Mouse (Mus musculus) granulocyte monocyte progenitor cell, adult 5-6 weeks (primary cell): Measurements from ENCODE around the gene Pea15a. TPM values are rescaled to one million over a fixed set of nuclear protein-coding genes. Genes with fewer than 3 reads are reported as not detected.

Source experiments
- ATAC-seq: replicated peaks from 2 replicates; pipeline ENCODE4 v1.8.0; 2016; ENCODE audit warnings: mild to moderate bottlenecking, moderate TSS enrichment, inconsistent platforms; ENCODE audit not compliant: poor library complexity, severe bottlenecking
- total RNA-seq, 2 experiments: library from RNA; stranded (forward) in 1 of 2; stranded (reverse) in 1 of 2; fragments of 200-712, 200-1000 nt in 1 of 2; fragments of >200 nt in 1 of 2; fragmentation: Nextera tagmentation in 1 of 2; gene quantifications; 2 replicates each; pipeline ENCODE4 v1.2.3; 2014 to 2017

Gene Pea15a
- total RNA-seq, 2 experiments from 2014 or later = 1.2 to 3.5 TPM

DNA sequence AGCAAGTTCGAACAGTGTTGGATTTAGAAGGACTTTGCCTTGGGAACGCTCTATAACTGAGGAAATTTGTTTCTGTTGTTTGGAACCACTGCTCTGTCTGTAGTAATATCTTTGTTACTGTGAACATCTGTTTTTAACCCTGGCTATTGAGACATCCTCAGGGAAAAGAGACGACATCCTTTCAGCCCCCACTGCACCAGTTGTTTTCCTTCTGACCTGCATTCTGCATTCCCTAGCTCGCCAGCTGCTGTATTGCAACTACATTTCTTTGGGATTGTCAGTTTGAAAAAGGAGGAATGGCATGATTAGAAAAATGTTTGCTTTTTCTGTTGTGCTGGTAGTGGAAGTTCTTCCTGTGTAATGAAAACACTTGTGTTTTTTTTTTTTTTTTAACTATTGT, 25.7 kb downstream of the Pea15a start:
- no peak for ATAC-seq

- ATAC-seq = no peak
These were observed 27.5 kb downstream of the Pea15a start for GRCm38 (mm10) chr1:172179102-172179501.

GRCm38 (mm10) chr1:172177791-172178190, 28.8 kb downstream of the Pea15a start:
- ATAC-seq = no peak

DNA sequence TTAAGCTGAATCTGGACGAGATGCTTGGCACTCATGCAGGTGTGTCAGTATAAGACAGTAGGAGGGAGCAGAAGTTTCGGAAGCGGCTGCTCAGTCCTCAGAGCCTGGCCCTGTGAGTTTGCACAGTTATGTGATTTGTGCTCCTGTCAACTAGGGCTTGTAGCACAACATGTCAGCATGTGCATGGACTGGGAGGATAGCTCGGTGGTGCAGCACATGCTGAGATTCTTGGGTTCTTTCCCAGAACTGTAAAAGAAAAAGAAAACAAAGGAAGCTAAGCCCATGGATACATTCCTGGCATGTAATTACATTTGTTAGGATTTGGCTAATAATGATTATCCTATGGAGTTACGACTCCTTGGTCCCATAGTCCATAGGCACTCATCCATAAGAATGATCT, 33.4 kb downstream of the Pea15a start:
- no peak for ATAC-seq

- ATAC-seq = no peak
These were observed 34.2 kb downstream of the Pea15a start for GRCm38 (mm10) chr1:172172381-172172780.

DNA sequence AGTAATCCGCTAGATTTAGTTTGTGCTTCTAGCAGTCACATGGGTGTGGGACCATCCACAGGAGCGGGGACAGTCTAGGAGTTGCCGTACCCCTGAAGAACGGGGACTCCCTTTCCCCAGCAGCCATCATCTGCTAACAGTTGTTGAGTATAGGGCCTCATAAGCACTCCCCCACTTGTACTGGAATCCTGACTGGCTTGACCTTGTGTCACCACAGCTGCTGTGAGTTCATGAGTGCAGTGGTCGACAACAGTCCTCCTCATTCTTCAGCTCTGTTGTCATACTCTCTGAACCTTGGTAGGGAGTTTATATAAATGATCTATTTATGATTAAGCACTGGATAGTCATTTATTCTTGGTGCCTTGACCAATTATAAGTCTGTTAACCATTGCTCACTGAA, 36.8 kb downstream of the Pea15a start:
- no peak for ATAC-seq

- no peak for ATAC-seq
These were observed 38.7 kb downstream of the Pea15a start for GRCm38 (mm10) chr1:172167911-172168310.

GRCm38 (mm10) chr1:172162959-172163358, 43.6 kb downstream of the Pea15a start:
- ATAC-seq = no peak

- peak; percentile 73 for ATAC-seq
These were observed 44.6 kb downstream of the Pea15a start for GRCm38 (mm10) chr1:172162009-172162408.

DNA sequence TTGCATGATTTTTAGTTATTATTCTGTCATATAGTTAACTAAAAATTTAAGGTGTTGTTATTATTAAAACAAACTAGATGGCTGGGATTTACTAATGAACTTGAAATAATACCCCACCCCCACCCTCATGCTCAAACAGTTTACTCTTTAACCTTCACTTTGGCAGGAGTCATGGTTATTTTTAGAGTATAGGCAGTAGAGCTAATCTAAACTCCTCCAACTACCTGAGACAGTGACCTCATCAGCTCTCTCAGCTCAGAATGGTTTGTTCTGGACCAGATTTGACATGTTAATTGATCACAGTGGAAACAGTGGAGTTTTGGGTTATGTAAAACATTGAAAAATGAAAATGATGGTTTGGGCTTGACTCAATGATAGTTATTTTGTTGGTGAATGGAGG, 46.1 kb downstream of the Pea15a start:
- no peak for ATAC-seq

DNA sequence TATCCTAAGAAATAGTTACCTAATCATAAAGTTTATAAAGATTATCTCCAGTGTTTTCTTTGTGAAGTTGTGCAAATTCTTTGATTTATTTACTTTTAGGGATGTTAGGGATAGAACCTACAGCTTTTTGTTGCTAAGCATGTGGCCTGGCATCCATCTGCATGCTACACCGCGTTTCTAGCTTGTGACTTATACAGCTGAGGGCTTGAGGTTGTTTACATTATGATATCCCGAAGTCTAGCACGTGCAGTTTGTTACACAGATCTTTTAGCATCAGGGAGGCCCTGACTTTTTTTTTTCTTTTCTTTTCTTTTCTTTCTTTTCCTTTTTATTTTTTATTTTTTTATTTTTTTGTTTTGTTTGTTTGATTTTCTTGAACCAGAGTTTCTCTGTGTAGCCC, 46.6 kb downstream of the Pea15a start:
- no peak for ATAC-seq

- ATAC-seq = no peak
These were observed 51.1 kb downstream of the Pea15a start for GRCm38 (mm10) chr1:172155518-172155917.

- ATAC-seq = peak; percentile 25; the same call in 1 of the 2 replicates
These were observed 52.1 kb downstream of the Pea15a start for GRCm38 (mm10) chr1:172154536-172154935.

DNA sequence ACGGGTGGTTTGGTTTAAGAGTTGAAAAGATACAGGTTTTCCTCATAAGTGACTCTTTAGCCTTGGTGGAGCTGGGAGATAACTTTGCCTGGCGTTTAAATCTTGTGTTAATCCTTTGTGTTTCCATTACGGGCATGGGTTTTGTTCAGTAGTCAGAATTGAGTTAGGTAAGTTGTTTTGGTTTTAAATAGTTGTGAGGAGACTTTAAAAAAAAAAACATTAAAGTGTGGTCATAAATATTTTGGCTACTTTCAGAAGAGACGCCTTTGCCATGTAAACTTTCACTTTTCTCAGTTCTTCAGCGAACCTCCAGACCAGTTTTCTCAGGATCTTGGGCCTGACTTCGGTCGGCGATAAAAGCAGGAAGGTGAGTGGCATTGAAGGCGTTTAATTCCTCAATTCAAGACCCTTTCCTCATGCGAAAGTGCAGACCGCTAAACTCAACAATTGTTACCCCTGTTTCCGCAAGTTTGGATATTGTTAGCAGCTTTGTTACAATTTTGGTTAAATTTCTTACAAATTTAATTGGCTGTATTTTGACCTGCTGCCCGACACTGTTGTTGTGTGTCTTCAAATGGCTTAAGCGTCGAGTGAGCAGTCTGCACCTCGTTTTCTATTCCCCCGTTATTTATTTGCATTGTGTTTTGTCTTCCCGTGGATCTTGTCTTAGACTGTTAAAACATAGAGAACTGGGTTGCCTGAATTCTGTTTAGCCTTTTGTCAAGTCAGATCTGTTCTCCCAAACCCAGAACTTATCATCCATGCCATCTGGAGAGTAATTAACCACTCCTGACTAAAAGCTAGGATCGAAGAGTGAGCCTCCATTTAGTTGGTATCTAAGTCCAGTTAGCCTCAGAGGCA, 57.4 kb downstream of the Pea15a start:
- ATAC-seq = no peak

- ATAC-seq = peak; percentile 21
These were observed 58.2 kb downstream of the Pea15a start for GRCm38 (mm10) chr1:172148279-172148954.

DNA sequence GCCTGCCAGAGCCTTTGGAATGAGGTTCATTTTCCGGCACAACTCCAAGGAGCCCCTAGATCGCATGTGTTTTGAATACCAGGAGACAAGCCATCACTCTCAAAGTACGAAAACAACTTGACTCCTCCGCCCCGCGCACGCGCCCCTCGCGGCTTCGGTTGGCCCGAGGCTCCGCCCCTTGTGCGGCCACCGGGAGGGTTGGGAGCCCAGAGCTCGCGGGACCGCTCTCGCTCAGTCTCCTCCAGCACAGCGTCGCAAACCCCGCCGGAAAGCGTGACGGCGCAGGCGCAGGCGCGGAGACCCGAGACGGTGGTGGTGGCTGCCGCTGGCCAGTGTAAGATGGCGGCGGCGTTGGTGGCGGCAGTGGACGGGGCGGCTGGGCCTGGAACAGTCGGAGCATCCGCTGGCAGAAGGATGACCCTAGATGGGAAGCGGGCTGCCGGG, 58.7 kb downstream of the Pea15a start, which contains the start of gene Dcaf8:
Gene Dcaf8, plus strand, starts transcription at position 250 of the 444 bp plus-strand sequence.
- ATAC-seq = peak; percentile 96

Other genes with a start within 250 kb of the Pea15a start
- gene Vangl2, start 178.4 kb downstream of the Pea15a start, total RNA-seq (2014; fragmentation: Nextera tagmentation) = 3.0 and 6.3 TPM in 2 replicates
- gene Vangl2, start 178.4 kb downstream of the Pea15a start, total RNA-seq (2017) = 1.5 and 2.5 TPM in 2 replicates
- gene Nhlh1, start 149.2 kb downstream of the Pea15a start, total RNA-seq (2014; fragmentation: Nextera tagmentation) = not detected in 2 replicates
- gene Nhlh1, start 149.2 kb downstream of the Pea15a start, total RNA-seq (2017) = not detected in 2 replicates
- 183 and 188 TPM in 2 replicates for gene Copa, start 124.3 kb downstream of the Pea15a start, total RNA-seq (2014; fragmentation: Nextera tagmentation)
- 175 and 184 TPM in 2 replicates for gene Copa, start 124.3 kb downstream of the Pea15a start, total RNA-seq (2017)
- gene Ncstn, start 124.0 kb downstream of the Pea15a start, total RNA-seq (2014; fragmentation: Nextera tagmentation) = 63.1 and 77.4 TPM in 2 replicates
- gene Ncstn, start 124.0 kb downstream of the Pea15a start, total RNA-seq (2017) = 29.3 and 38.9 TPM in 2 replicates
- 28.3 and 40.3 TPM in 2 replicates for gene Pex19, start 80.0 kb downstream of the Pea15a start, total RNA-seq (2014; fragmentation: Nextera tagmentation)
- 35.8 and 47.3 TPM in 2 replicates for gene Pex19, start 80.0 kb downstream of the Pea15a start, total RNA-seq (2017)
- 68.0 and 76.2 TPM in 2 replicates for gene Dcaf8, start 58.7 kb downstream of the Pea15a start, total RNA-seq (2014; fragmentation: Nextera tagmentation)
- gene Dcaf8, start 58.7 kb downstream of the Pea15a start, total RNA-seq (2017) = 107 and 114 TPM in 2 replicates
- gene Casq1, start 13.1 kb upstream of the Pea15a start, total RNA-seq (2014; fragmentation: Nextera tagmentation) = not detected in 2 replicates
- not detected in 2 replicates for gene Casq1, start 13.1 kb upstream of the Pea15a start, total RNA-seq (2017)
- not detected in 2 replicates for gene Atp1a4, start 51.6 kb upstream of the Pea15a start, total RNA-seq (2014; fragmentation: Nextera tagmentation)
- gene Atp1a4, start 51.6 kb upstream of the Pea15a start, total RNA-seq (2017) = not detected in 2 replicates
- gene Igsf8, start 54.8 kb upstream of the Pea15a start, total RNA-seq (2014; fragmentation: Nextera tagmentation) = 53.7 and 58.4 TPM in 2 replicates
- gene Igsf8, start 54.8 kb upstream of the Pea15a start, total RNA-seq (2017) = 24.8 and 25.0 TPM in 2 replicates
- not detected in 2 replicates for gene Atp1a2, start 91.3 kb upstream of the Pea15a start, total RNA-seq (2014; fragmentation: Nextera tagmentation)
- gene Atp1a2, start 91.3 kb upstream of the Pea15a start, total RNA-seq (2017) = not detected in 2 replicates
- not detected in 2 replicates for gene Kcnj9, start 122.5 kb upstream of the Pea15a start, total RNA-seq (2014; fragmentation: Nextera tagmentation)
- not detected in 2 replicates for gene Kcnj9, start 122.5 kb upstream of the Pea15a start, total RNA-seq (2017)
- gene Kcnj10, start 134.4 kb upstream of the Pea15a start, total RNA-seq (2014; fragmentation: Nextera tagmentation) = 0.32 TPM in 1 of 2 replicates, not detected in the other
- gene Kcnj10, start 134.4 kb upstream of the Pea15a start, total RNA-seq (2017) = 0.46 TPM in 1 of 2 replicates, not detected in the other
- gene Pigm, start 169.7 kb upstream of the Pea15a start, total RNA-seq (2014; fragmentation: Nextera tagmentation) = 10.2 and 16.0 TPM in 2 replicates
- gene Pigm, start 169.7 kb upstream of the Pea15a start, total RNA-seq (2017) = 13.8 and 16.2 TPM in 2 replicates